ENCODE assay signal across 8 mouse cellular contexts in the genomic region with DNA sequence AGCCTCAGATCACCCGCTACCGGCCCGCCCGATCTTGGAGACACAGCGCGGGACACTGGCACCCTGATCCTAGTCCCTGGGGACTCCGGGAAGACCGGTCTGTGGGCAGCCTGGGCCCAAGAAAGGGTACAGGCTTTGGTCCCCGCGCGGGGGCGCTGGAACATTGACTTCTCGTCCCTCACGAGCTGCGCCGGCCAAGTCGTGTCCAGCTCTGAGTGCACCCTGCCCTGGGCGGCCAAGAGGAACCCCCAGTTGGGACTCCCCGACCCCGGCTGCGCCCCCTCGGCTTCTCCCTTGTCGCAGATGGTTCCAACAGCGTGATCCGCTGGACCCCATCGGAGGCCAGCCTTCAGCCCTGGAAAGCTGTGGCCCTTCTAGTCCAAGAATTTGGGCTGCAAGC. TPM values are rescaled to one million over a fixed set of nuclear protein-coding genes. Genes with fewer than 3 reads are reported as not detected.
DNase-seq lines count a peak whose midpoint lies in the region; ATAC-seq lines count a peak whose summit lies in the region.

A gene (minus strand): TSS at position 96 of the 400 bp plus-strand sequence.

- no peak within 1 kb of the TSS for H3K27ac ChIP-seq in intestine, embryonic 16.5 days (ENCODE audit: low read length)

- H3K9ac ChIP-seq in intestine, embryonic 16.5 days (ENCODE audit: low read depth, low read length): peak within 1 kb of the TSS; percentile 69

- 0% methylated on average over 26 of the region's 26 CpGs for WGBS in intestine, embryonic 16.5 days

- intact Hi-C loops in left cerebral cortex, postnatal 36 days (cut with DNase I): no loop called here

- DNase-seq in embryo, embryonic 10 days (ENCODE audit: low spot score): peak; percentile 81
- peak; percentile 74 to 79 for DNase-seq in gastrocnemius, postnatal 4 days (ENCODE audit: low spot score in 2 of 2)
- DNase-seq in left cerebral cortex, postnatal 36 days (ENCODE audit: low spot score in 2 of 2): peak; percentile 77 to 82
- peak; percentile 69 for DNase-seq in mesoderm, embryonic 11.5 days (ENCODE audit: low read depth, low spot score)
- peak; percentile 38 for DNase-seq in skeletal muscle tissue, adult 2 months (ENCODE audit: low read depth, low spot score)
- peak; percentile 53 for DNase-seq in yolk sac, embryonic 10.5 days (ENCODE audit: low spot score)

- no peaks in the 10 kb centered on the region for H3K36me3 ChIP-seq in intestine, embryonic 16.5 days (ENCODE audit: control insufficient read depth, insufficient read depth, low read length)

- H3K4me2 ChIP-seq in intestine, embryonic 16.5 days (ENCODE audit: low read depth, low read length): peak within 1 kb of the TSS; percentile 75

- no peaks in the 10 kb centered on the region for H3K9me3 ChIP-seq in intestine, embryonic 16.5 days (ENCODE audit: control insufficient read depth, low read length)

- H3K4me1 ChIP-seq in intestine, embryonic 16.5 days (ENCODE audit: control insufficient read depth, insufficient read depth, low read length): peaks cover 24% of the 10 kb centered on the region

- peaks cover 31% of the 10 kb centered on the region for H3K27me3 ChIP-seq in intestine, embryonic 16.5 days (replicated peaks; ENCODE audit: control insufficient read depth, insufficient read depth, low read length)

- peak; percentile 14 for ATAC-seq in activated CD4-positive, CD25-positive, alpha-beta regulatory T cell, adult 4 months
- ATAC-seq in intestine, embryonic 16.5 days: peak; percentile 80

- H3K4me3 ChIP-seq in intestine, embryonic 16.5 days (ENCODE audit: low read length): peak within 1 kb of the TSS; percentile 55

RNA-seq across cellular contexts. Expression of the gene that starts here (rescaled TPM):
- polyA plus RNA-seq in activated CD4-positive, CD25-positive, alpha-beta regulatory T cell, adult 4 months (2017; shearing (Covaris generic)): not detected
- 1 to 10 TPM in 1 of 2 experiments, under 1 TPM in 1; 0.81 to 1.2 TPM for total RNA-seq in gastrocnemius, postnatal 4 days (2021)
- not detected in 2 replicates for polyA plus RNA-seq in intestine, embryonic 16.5 days (2015; fragmentation: Nextera tagmentation; extraction: Ambion mirVana)
- total RNA-seq in left cerebral cortex, postnatal 36 days (2021): 1 to 10 TPM; 2.0 to 2.1 TPM

Comparison
In these comparisons a context has a peak if more than half of its experiments do, and no peak if none do; other contexts are left out.
1. Peak in ATAC-seq in activated CD4-positive, CD25-positive, alpha-beta regulatory T cell, adult 4 months; RNA of the gene not detected or under 1 TPM.
2. Peak in ATAC-seq, H3K4me3 ChIP-seq, H3K9ac ChIP-seq and H3K4me2 ChIP-seq in intestine, embryonic 16.5 days; RNA of the gene not detected or under 1 TPM.